8 mouse cellular contexts compared by ENCODE assay signal in genomic region chr19:56134081-56134818, GRCm38 (mm10).
DNase-seq lines count a peak whose midpoint lies in the region; ATAC-seq lines count a peak whose summit lies in the region.

No protein-coding gene starts in this region.

- ATAC-seq in forebrain, embryonic 11.5 days (replicated peaks; ENCODE audit: low FRiP score), result peak; percentile 85
- ATAC-seq in heart, embryonic 13.5 days (ENCODE audit: extremely low read depth, insufficient number of reproducible peaks, low FRiP score, low TSS enrichment), result no peak
- peak; percentile 94 for ATAC-seq in kidney, embryonic 16.5 days (ENCODE audit: low FRiP score, low TSS enrichment)
- ATAC-seq in limb, embryonic 15.5 days (ENCODE audit: insufficient number of reproducible peaks, low FRiP score, low TSS enrichment, low read depth), result peak; percentile 69; the same call in 1 of the 2 replicates
- ATAC-seq in neural tube, embryonic 13.5 days (ENCODE audit: low read depth), result peak; percentile 89

- H3K27me3 ChIP-seq in forebrain, embryonic 11.5 days (ENCODE audit: control insufficient read depth, insufficient read depth, low read length), result peaks cover 10% of the 10 kb centered on the region
- peaks cover 43% of the 10 kb centered on the region for H3K27me3 ChIP-seq in heart, embryonic 13.5 days (replicated peaks)
- H3K27me3 ChIP-seq in kidney, embryonic 16.5 days (ENCODE audit: insufficient read depth, low read length), result 0 out of 2 replicates have a peak, but pooled peaks cover 5% of the 10 kb centered on the region
- peaks cover 21% of the 10 kb centered on the region for H3K27me3 ChIP-seq in limb, embryonic 15.5 days
- H3K27me3 ChIP-seq in neural tube, embryonic 13.5 days, result peaks cover 53% of the 10 kb centered on the region

- H3K4me3 ChIP-seq in forebrain, embryonic 11.5 days (ENCODE audit: low read depth, low read length), result no peak overlapping the region
- H3K4me3 ChIP-seq in heart, embryonic 13.5 days, result no peak overlapping the region
- no peak overlapping the region for H3K4me3 ChIP-seq in kidney, embryonic 16.5 days (ENCODE audit: low read length)
- H3K4me3 ChIP-seq in limb, embryonic 15.5 days, result no peak overlapping the region
- H3K4me3 ChIP-seq in neural tube, embryonic 13.5 days, result no peak overlapping the region

- H3K27ac ChIP-seq in forebrain, embryonic 11.5 days (ENCODE audit: low read depth, low read length), result no peak overlapping the region
- H3K27ac ChIP-seq in heart, embryonic 13.5 days (replicated peaks), result no peak overlapping the region
- H3K27ac ChIP-seq in kidney, embryonic 16.5 days (ENCODE audit: low read length), result no peak overlapping the region
- H3K27ac ChIP-seq in limb, embryonic 15.5 days, result 0 out of 2 replicates have a peak overlapping the region, but pooled peaks have one; percentile 0
- H3K27ac ChIP-seq in neural tube, embryonic 13.5 days (replicated peaks), result no peak overlapping the region

- peak overlapping the region; percentile 19; the same call in 1 of the 2 replicates for H3K4me2 ChIP-seq in forebrain, embryonic 11.5 days (ENCODE audit: low read depth, low read length, severe bottlenecking)
- peak overlapping the region; percentile 49 for H3K4me2 ChIP-seq in heart, embryonic 13.5 days
- H3K4me2 ChIP-seq in kidney, embryonic 16.5 days (replicated peaks; ENCODE audit: low read depth, low read length), result peak overlapping the region; percentile 14
- peak overlapping the region; percentile 34 for H3K4me2 ChIP-seq in limb, embryonic 15.5 days
- peak overlapping the region; percentile 32 for H3K4me2 ChIP-seq in neural tube, embryonic 13.5 days

- H3K36me3 ChIP-seq in forebrain, embryonic 11.5 days (ENCODE audit: control insufficient read depth, insufficient read depth, low read length), result no peaks in the 10 kb centered on the region
- no peaks in the 10 kb centered on the region for H3K36me3 ChIP-seq in heart, embryonic 13.5 days
- no peaks in the 10 kb centered on the region for H3K36me3 ChIP-seq in kidney, embryonic 16.5 days (ENCODE audit: insufficient read depth, low read length)
- H3K36me3 ChIP-seq in limb, embryonic 15.5 days, result no peaks in the 10 kb centered on the region
- H3K36me3 ChIP-seq in neural tube, embryonic 13.5 days, result no peaks in the 10 kb centered on the region

- peaks cover 11% of the 10 kb centered on the region for H3K4me1 ChIP-seq in forebrain, embryonic 11.5 days (replicated peaks; ENCODE audit: control insufficient read depth, insufficient read depth, low read length)
- peaks cover 13% of the 10 kb centered on the region for H3K4me1 ChIP-seq in heart, embryonic 13.5 days
- H3K4me1 ChIP-seq in kidney, embryonic 16.5 days (ENCODE audit: insufficient read depth, low read length), result peaks cover 23% of the 10 kb centered on the region
- H3K4me1 ChIP-seq in limb, embryonic 15.5 days, result peaks cover 44% of the 10 kb centered on the region
- peaks cover 32% of the 10 kb centered on the region for H3K4me1 ChIP-seq in neural tube, embryonic 13.5 days (replicated peaks)

- WGBS in forebrain, embryonic 11.5 days, result 10% methylated on average over 17 of the region's 17 CpGs
- WGBS in heart, embryonic 13.5 days, result 14% methylated on average over 17 of the region's 17 CpGs
- WGBS in kidney, embryonic 16.5 days, result 15% methylated on average over 17 of the region's 17 CpGs
- WGBS in limb, embryonic 15.5 days, result 9% methylated on average over 17 of the region's 17 CpGs
- 13% methylated on average over 17 of the region's 17 CpGs for WGBS in neural tube, embryonic 13.5 days

- no peak overlapping the region for H3K9ac ChIP-seq in forebrain, embryonic 11.5 days (ENCODE audit: low read length)
- H3K9ac ChIP-seq in heart, embryonic 13.5 days, result peak overlapping the region; percentile 61
- 0 out of 2 replicates have a peak overlapping the region, but pooled peaks have one; percentile 22 for H3K9ac ChIP-seq in kidney, embryonic 16.5 days (replicated peaks; ENCODE audit: low read length)
- no peak overlapping the region for H3K9ac ChIP-seq in limb, embryonic 15.5 days
- H3K9ac ChIP-seq in neural tube, embryonic 13.5 days, result no peak overlapping the region

- no peaks in the 10 kb centered on the region for H3K9me3 ChIP-seq in forebrain, embryonic 11.5 days (ENCODE audit: control insufficient read depth, low read length)
- H3K9me3 ChIP-seq in heart, embryonic 13.5 days, result no peaks in the 10 kb centered on the region
- H3K9me3 ChIP-seq in kidney, embryonic 16.5 days (ENCODE audit: low read length), result no peaks in the 10 kb centered on the region
- no peaks in the 10 kb centered on the region for H3K9me3 ChIP-seq in limb, embryonic 15.5 days
- H3K9me3 ChIP-seq in neural tube, embryonic 13.5 days, result no peaks in the 10 kb centered on the region

- DNase-seq in A20 (ENCODE audit: low read depth, low spot score), result peak; percentile 7
- DNase-seq in brain, embryonic 18.5 days (ENCODE audit: low read depth, low spot score), result peak; percentile 66
- peak; percentile 87 for DNase-seq in forebrain, embryonic 11.5 days (ENCODE audit: low spot score)
- DNase-seq in thymus, postnatal 4 days, result peak; percentile 42

Comparison
In these comparisons a context has a peak if more than half of its experiments do, and no peak if none do; other contexts are left out.
1. DNase-seq: peak in every context shown above with its lines; median percentile 87 in forebrain, embryonic 11.5 days; 66 in brain, embryonic 18.5 days; 42 in thymus, postnatal 4 days; 7 in A20.
2. H3K9ac ChIP-seq: peak in heart, embryonic 13.5 days (single experiment) and kidney, embryonic 16.5 days (single experiment); none in forebrain, embryonic 11.5 days (single experiment), limb, embryonic 15.5 days (single experiment) and neural tube, embryonic 13.5 days (single experiment).
3. Peak in every context shown above with its lines, with median percentiles within 50 percentile points of each other: H3K4me2 ChIP-seq.